ENCODE assay signal across 8 mouse cellular contexts in the genomic region with DNA sequence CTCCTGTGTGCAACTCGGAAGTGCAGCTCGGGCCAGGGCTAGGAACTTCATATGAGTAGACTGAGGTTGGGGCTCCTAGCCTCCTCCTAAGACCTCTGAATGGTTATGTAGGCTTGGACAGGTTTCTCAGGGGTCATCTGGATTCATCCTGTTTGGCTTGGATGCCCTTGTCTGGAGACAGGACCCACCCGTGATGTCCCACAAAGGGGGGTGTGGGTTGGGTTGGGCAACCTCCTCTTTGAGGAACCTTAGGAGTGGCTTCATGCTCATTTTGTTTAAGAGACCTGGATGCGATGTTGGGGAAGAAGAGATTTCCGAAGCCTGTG. TPM values are rescaled to one million over a fixed set of nuclear protein-coding genes. Genes with fewer than 3 reads are reported as not detected.
DNase-seq lines count a peak whose midpoint lies in the region; ATAC-seq and TF ChIP-seq lines count a peak whose summit lies in the region.

No protein-coding gene starts in this region.

- DNase-seq in MN1 (ENCODE audit: low spot score) = no peak
- DNase-seq in frontal cortex, postnatal 36 days (ENCODE audit: low spot score in 2 of 2) = no peak
- DNase-seq in left cerebral cortex, adult 11 months (ENCODE audit: low spot score) = no peak

- H3K4me2 ChIP-seq in intestine, postnatal 0 days (replicated peaks; ENCODE audit: low read depth) = peak overlapping the region; percentile 89
- peak overlapping the region; percentile 96 for H3K4me2 ChIP-seq in neural tube, embryonic 13.5 days

- peak overlapping the region; percentile 92 for H3K27ac ChIP-seq in embryonic fibroblast, embryonic 13.5 days (ENCODE audit: insufficient read depth, low read length)
- H3K27ac ChIP-seq in intestine, postnatal 0 days (ENCODE audit: low read depth, low read length) = peak overlapping the region; percentile 92; the same call in 1 of the 2 replicates
- H3K27ac ChIP-seq in neural tube, embryonic 13.5 days (replicated peaks) = peak overlapping the region; percentile 87; the same call in 1 of the 2 replicates

- H3K36me3 ChIP-seq in megakaryocyte, embryonic 14.5 days (replicated peaks; ENCODE audit: low read length) = peaks cover 73% of the 10 kb centered on the region
- H3K36me3 ChIP-seq in intestine, postnatal 0 days (ENCODE audit: control insufficient read depth, insufficient read depth) = peaks cover 37% of the 10 kb centered on the region
- H3K36me3 ChIP-seq in neural tube, embryonic 13.5 days = peaks cover 36% of the 10 kb centered on the region

- H3K4me1 ChIP-seq in megakaryocyte, embryonic 14.5 days = peaks cover 75% of the 10 kb centered on the region
- H3K4me1 ChIP-seq in embryonic fibroblast, embryonic 13.5 days (ENCODE audit: control insufficient read depth, insufficient read depth, low read length) = peaks cover 10% of the 10 kb centered on the region
- H3K4me1 ChIP-seq in intestine, postnatal 0 days (replicated peaks; ENCODE audit: control insufficient read depth, insufficient read depth, low read length) = peaks cover 12% of the 10 kb centered on the region
- peaks cover 48% of the 10 kb centered on the region for H3K4me1 ChIP-seq in neural tube, embryonic 13.5 days (replicated peaks)

- no peaks in the 10 kb centered on the region for H3K9me3 ChIP-seq in megakaryocyte, embryonic 14.5 days
- no peaks in the 10 kb centered on the region for H3K9me3 ChIP-seq in intestine, postnatal 0 days (ENCODE audit: control insufficient read depth)
- no peaks in the 10 kb centered on the region for H3K9me3 ChIP-seq in neural tube, embryonic 13.5 days

- no peak for TF ChIP-seq POLR2A in embryonic fibroblast, embryonic 13.5 days (IDR thresholded peaks at IDR 0.05; ENCODE audit: low read depth, low read length)

- 48% methylated on average over 5 of the region's 5 CpGs for WGBS in intestine, postnatal 0 days
- 72% methylated on average over 5 of the region's 5 CpGs for WGBS in neural tube, embryonic 13.5 days

- H3K27me3 ChIP-seq in megakaryocyte, embryonic 14.5 days (replicated peaks) = no peaks in the 10 kb centered on the region
- no peaks in the 10 kb centered on the region for H3K27me3 ChIP-seq in intestine, postnatal 0 days (replicated peaks; ENCODE audit: control insufficient read depth, insufficient read depth, low read length)
- H3K27me3 ChIP-seq in neural tube, embryonic 13.5 days = no peaks in the 10 kb centered on the region; the same call in 1 of the 2 replicates

- no peak for ATAC-seq in megakaryocyte, adult 5-6 weeks (ENCODE audit: poor library complexity, severe bottlenecking)
- ATAC-seq in intestine, postnatal 0 days = no peak
- ATAC-seq in neural tube, embryonic 13.5 days (ENCODE audit: low read depth) = no peak

- no peak for TF ChIP-seq CTCF in embryonic fibroblast, embryonic 13.5 days (IDR thresholded peaks at IDR 0.05; ENCODE audit: borderline replicate concordance, insufficient read depth, low read length)
- no peak for TF ChIP-seq CTCF in intestine, postnatal 0 days (IDR thresholded peaks at IDR 0.05; ENCODE audit: low read depth)

- peak overlapping the region; percentile 77 for H3K9ac ChIP-seq in intestine, postnatal 0 days (ENCODE audit: low read depth, low read length)
- H3K9ac ChIP-seq in neural tube, embryonic 13.5 days = peak overlapping the region; percentile 81

- H3K4me3 ChIP-seq in megakaryocyte, embryonic 14.5 days (replicated peaks) = peak overlapping the region; percentile 98
- H3K4me3 ChIP-seq in embryonic fibroblast, embryonic 13.5 days (ENCODE audit: insufficient read depth, low read length) = no peak overlapping the region
- H3K4me3 ChIP-seq in intestine, postnatal 0 days (ENCODE audit: low read depth, low read length) = peak overlapping the region; percentile 78
- no peak overlapping the region for H3K4me3 ChIP-seq in neural tube, embryonic 13.5 days

RNA-seq across cellular contexts. Expression of gene Bysl, which starts 14.5 kb away (rescaled TPM):
- polyA plus RNA-seq in megakaryocyte, embryonic 14.5 days (2012; ENCODE audit: insufficient read depth, low replicate concordance) = 7.8 and 17.7 TPM in 2 replicates
- 4.8 and 5.6 TPM in 2 replicates for total RNA-seq in megakaryocyte, adult 5-6 weeks (2015)
- 6.4 and 7.3 TPM in 2 replicates for total RNA-seq in megakaryocyte, adult 5-6 weeks (2017)
- polyA plus RNA-seq in embryonic fibroblast, embryonic 13.5 days (2011; ENCODE audit: insufficient read length, low read depth, missing spikeins) = 11.6 and 17.0 TPM in 2 replicates
- 7.7 and 8.2 TPM in 2 replicates for polyA plus RNA-seq in intestine, postnatal 0 days (2015; fragmentation: Nextera tagmentation; extraction: Ambion mirVana)
- 32.9 and 33.2 TPM in 2 replicates for polyA plus RNA-seq in neural tube, embryonic 13.5 days (2015; fragmentation: Nextera tagmentation; extraction: Ambion mirVana)

RNA-seq across cellular contexts. Expression of gene Med20, which starts 14.6 kb away (rescaled TPM):
- 2.3 TPM in 1 of 2 replicates, not detected in the other for polyA plus RNA-seq in megakaryocyte, embryonic 14.5 days (2012; ENCODE audit: insufficient read depth, low replicate concordance)
- total RNA-seq in megakaryocyte, adult 5-6 weeks (2015) = 17.2 and 18.2 TPM in 2 replicates
- total RNA-seq in megakaryocyte, adult 5-6 weeks (2017) = 32.2 and 33.8 TPM in 2 replicates
- 27.2 and 28.9 TPM in 2 replicates for polyA plus RNA-seq in embryonic fibroblast, embryonic 13.5 days (2011; ENCODE audit: insufficient read length, low read depth, missing spikeins)
- polyA plus RNA-seq in intestine, postnatal 0 days (2015; fragmentation: Nextera tagmentation; extraction: Ambion mirVana) = 22.8 and 22.9 TPM in 2 replicates
- 38.9 and 39.7 TPM in 2 replicates for polyA plus RNA-seq in neural tube, embryonic 13.5 days (2015; fragmentation: Nextera tagmentation; extraction: Ambion mirVana)

RNA-seq across cellular contexts. Expression of gene Gm20517, which starts 14.6 kb away (rescaled TPM):
- polyA plus RNA-seq in megakaryocyte, embryonic 14.5 days (2012; ENCODE audit: insufficient read depth, low replicate concordance) = 0.29 and 0.81 TPM in 2 replicates
- total RNA-seq in megakaryocyte, adult 5-6 weeks (2015) = 0.49 and 2.4 TPM in 2 replicates
- 1.7 and 2.3 TPM in 2 replicates for total RNA-seq in megakaryocyte, adult 5-6 weeks (2017)
- polyA plus RNA-seq in embryonic fibroblast, embryonic 13.5 days (2011; ENCODE audit: insufficient read length, low read depth, missing spikeins) = 2.5 and 2.8 TPM in 2 replicates
- 0.47 and 1.2 TPM in 2 replicates for polyA plus RNA-seq in intestine, postnatal 0 days (2015; fragmentation: Nextera tagmentation; extraction: Ambion mirVana)
- 2.4 and 3.0 TPM in 2 replicates for polyA plus RNA-seq in neural tube, embryonic 13.5 days (2015; fragmentation: Nextera tagmentation; extraction: Ambion mirVana)

RNA-seq across cellular contexts. Expression of gene Usp49, which starts 33.7 kb away (rescaled TPM):
- 1.2 and 3.7 TPM in 2 replicates for polyA plus RNA-seq in megakaryocyte, embryonic 14.5 days (2012; ENCODE audit: insufficient read depth, low replicate concordance)
- 3.9 and 5.1 TPM in 2 replicates for total RNA-seq in megakaryocyte, adult 5-6 weeks (2015)
- 4.2 and 5.3 TPM in 2 replicates for total RNA-seq in megakaryocyte, adult 5-6 weeks (2017)
- polyA plus RNA-seq in embryonic fibroblast, embryonic 13.5 days (2011; ENCODE audit: insufficient read length, low read depth, missing spikeins) = 7.2 and 8.8 TPM in 2 replicates
- 2.6 and 2.9 TPM in 2 replicates for polyA plus RNA-seq in intestine, postnatal 0 days (2015; fragmentation: Nextera tagmentation; extraction: Ambion mirVana)
- polyA plus RNA-seq in neural tube, embryonic 13.5 days (2015; fragmentation: Nextera tagmentation; extraction: Ambion mirVana) = 8.2 and 10.6 TPM in 2 replicates

Comparison
In these comparisons a context has a peak if more than half of its experiments do, and no peak if none do; other contexts are left out.
1. H3K4me3 ChIP-seq: peak in megakaryocyte, embryonic 14.5 days (single experiment) and intestine, postnatal 0 days (single experiment); none in embryonic fibroblast, embryonic 13.5 days (single experiment) and neural tube, embryonic 13.5 days (single experiment).
2. Peak in every context shown above with its lines, with median percentiles within 50 percentile points of each other: H3K27ac ChIP-seq.